Mouse (Mus musculus): ENCODE data around the gene Myrfl.

DNA sequence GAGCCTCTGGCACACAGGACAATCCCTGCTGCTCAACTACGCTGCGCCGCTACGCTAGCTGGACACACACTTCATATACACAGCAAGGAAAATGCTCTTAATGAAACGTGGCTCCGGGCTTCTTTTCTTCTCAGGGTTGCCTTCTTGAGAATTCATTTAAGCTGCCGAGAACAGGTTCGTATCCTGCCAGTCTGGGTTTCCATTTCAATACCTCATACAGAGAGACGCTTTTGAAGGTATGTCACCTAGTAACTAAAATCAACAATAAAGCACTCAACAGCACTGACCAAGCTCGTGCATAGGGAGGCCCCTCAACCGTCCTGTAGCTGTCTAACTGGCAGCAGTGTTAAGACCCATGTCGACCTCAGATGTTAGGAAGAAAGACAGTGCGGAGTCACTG lies 35.7 kb upstream of the Myrfl start:
- TF ChIP-seq CTCF (IDR thresholded peaks at IDR 0.05; ENCODE audit: low read depth), result no peak
- no peak for TF ChIP-seq EP300 (IDR thresholded peaks at IDR 0.05; ENCODE audit: low read depth)
